Mouse (Mus musculus): ENCODE measurements at regions not wholly inside any gene's neighbourhood (a gene's known extent, or its start where the extent isn't known, plus 50 kb on each side); places are given as distances from the start of the nearest gene placed in this dataset.

DNA sequence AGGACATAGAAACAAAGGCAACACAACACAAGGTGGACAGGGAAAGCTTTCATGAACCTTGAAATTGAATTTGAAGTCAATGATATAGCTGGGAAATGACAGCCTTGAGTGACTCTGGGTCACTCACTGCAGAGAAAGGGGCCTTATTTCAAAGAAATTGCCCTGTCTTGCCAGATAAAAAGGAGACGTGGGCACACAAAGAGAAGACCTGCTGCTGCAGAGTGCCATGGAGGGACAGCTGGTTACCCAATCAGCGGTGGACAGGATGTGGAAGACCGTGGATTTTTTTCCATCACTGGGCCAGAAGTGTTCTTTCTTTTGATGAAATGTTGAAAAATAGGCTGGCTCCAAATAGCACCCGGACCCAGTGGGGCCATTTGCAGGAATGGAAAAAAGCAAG is 77.8 kb upstream of the Epha4 start:
- no peaks in the 10 kb centered on the region for H3K27me3 ChIP-seq
- no peak overlapping the region for H3K4me2 ChIP-seq
- no peaks in the 10 kb centered on the region for H3K4me1 ChIP-seq (replicated peaks)
- no peak overlapping the region for H3K27ac ChIP-seq (replicated peaks)
- H3K36me3 ChIP-seq: no peaks in the 10 kb centered on the region
- ATAC-seq (ENCODE audit: low FRiP score, low read depth): no peak
- no peak overlapping the region for H3K4me3 ChIP-seq
- H3K9me3 ChIP-seq: no peaks in the 10 kb centered on the region
- WGBS: 61% methylated on average over 4 of the region's 4 CpGs
- H3K9ac ChIP-seq: no peak overlapping the region

- ATAC-seq (ENCODE audit: low FRiP score, low read depth): no peak
- Histone ChIP-seq H3K9ac (no peak overlapping the region), H3K4me2 (no peak overlapping the region), H3K9me3 (no peaks in the 10 kb centered on the region), H3K36me3 (no peaks in the 10 kb centered on the region), H3K27ac (replicated peaks) (no peak overlapping the region), H3K4me3 (no peak overlapping the region), H3K4me1 (replicated peaks) (no peaks in the 10 kb centered on the region), H3K27me3 (no peaks in the 10 kb centered on the region)
- WGBS: 40% methylated on average over 7 of the region's 7 CpGs
Measured at GRCm38 (mm10) chr1:77592248-77592647, 77.4 kb upstream of the Epha4 start.

DNA sequence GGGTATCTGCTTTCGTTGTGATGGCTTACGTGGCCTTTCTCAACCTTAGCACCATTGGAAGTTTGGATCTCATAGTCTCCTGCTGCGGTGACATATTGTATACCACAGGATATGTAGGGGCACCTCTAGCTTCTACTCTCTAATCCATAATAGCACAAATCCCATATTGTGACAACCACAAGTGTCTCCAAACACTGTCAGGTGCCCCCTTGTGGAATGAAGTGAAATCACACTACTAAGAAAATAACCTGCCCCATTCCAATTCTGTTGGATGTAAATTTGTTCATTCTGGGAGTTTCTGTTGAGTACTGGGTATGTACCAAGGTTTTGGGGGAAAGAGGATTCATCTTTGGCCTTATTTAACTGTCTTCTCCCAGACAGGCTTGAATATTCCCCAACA is 74.5 kb upstream of the Epha4 start:
- H3K9ac ChIP-seq: no peak overlapping the region
- H3K4me2 ChIP-seq: no peak overlapping the region
- no peak for ATAC-seq (ENCODE audit: low FRiP score, low read depth)
- no peaks in the 10 kb centered on the region for H3K4me1 ChIP-seq (replicated peaks)
- no peak overlapping the region for H3K4me3 ChIP-seq
- H3K36me3 ChIP-seq: no peaks in the 10 kb centered on the region
- H3K9me3 ChIP-seq: no peaks in the 10 kb centered on the region
- 89% methylated on average over 3 of the region's 3 CpGs for WGBS
- no peak overlapping the region for H3K27ac ChIP-seq (replicated peaks)
- no peaks in the 10 kb centered on the region for H3K27me3 ChIP-seq

DNA sequence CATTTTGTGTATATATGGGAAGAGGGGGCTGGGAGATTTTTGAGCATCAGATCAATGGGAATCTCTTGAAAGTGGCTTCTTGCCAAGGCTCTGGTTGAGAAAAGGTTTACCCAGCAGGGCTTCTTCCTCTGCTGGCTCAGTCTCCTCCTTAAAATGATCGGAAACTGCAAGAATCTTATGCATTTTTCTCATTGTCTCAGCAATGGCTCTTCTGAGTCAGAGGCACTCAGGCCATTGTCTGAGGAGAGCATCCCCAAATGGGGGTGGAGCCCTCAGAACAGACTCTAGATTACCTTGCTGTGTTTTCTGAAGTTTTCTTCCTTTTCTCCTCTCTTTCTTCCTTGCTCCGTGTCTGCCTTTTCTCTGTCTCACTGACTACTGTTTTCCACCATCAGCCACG is 70.6 kb upstream of the Epha4 start:
- Histone ChIP-seq H3K4me2 (no peak overlapping the region), H3K36me3 (no peaks in the 10 kb centered on the region), H3K9ac (no peak overlapping the region), H3K27me3 (no peaks in the 10 kb centered on the region), H3K27ac (replicated peaks) (no peak overlapping the region), H3K9me3 (no peaks in the 10 kb centered on the region), H3K4me3 (no peak overlapping the region), H3K4me1 (replicated peaks) (no peaks in the 10 kb centered on the region)
- no peak for ATAC-seq (ENCODE audit: low FRiP score, low read depth)
- WGBS: 63% methylated on average over 3 of the region's 3 CpGs

GRCm38 (mm10) chr1:77568081-77568480 is 53.2 kb upstream of the Epha4 start:
- ATAC-seq (ENCODE audit: low FRiP score, low read depth): no peak
- H3K9ac ChIP-seq: no peak overlapping the region
- H3K36me3 ChIP-seq: no peaks in the 10 kb centered on the region
- no peak overlapping the region for H3K4me3 ChIP-seq
- WGBS: 81% methylated on average over 6 of the region's 6 CpGs
- H3K27ac ChIP-seq (replicated peaks): 0 out of 2 replicates have a peak overlapping the region, but pooled peaks have one; percentile 11
- H3K4me2 ChIP-seq: no peak overlapping the region
- H3K9me3 ChIP-seq: no peaks in the 10 kb centered on the region
- peaks cover 12% of the 10 kb centered on the region; the same call in 1 of the 2 replicates for H3K4me1 ChIP-seq (replicated peaks)
- no peaks in the 10 kb centered on the region for H3K27me3 ChIP-seq

DNA sequence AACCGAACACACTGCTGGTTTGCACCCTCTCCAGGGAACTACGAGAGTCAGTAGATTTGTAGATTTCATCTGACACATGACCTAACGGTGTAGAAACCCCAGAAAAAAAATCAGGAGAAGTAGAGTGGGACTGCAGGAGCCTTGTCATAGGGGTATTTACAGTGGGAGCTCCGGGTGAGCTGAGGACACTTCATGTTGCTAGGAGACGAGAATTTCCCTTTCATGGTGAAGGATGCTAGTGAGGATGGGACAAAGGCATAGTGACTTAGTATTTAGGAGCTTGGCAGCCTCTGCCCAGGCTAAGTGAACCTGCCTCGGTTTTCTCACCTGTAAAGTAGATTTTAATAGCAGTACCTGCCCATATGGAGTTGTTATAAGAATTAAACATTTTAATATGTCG is 52.8 kb upstream of the Epha4 start:
- Histone ChIP-seq H3K9me3 (no peaks in the 10 kb centered on the region), H3K4me1 (replicated peaks) (peaks cover 12% of the 10 kb centered on the region; the same call in 1 of the 2 replicates), H3K9ac (no peak overlapping the region), H3K27me3 (no peaks in the 10 kb centered on the region), H3K4me3 (no peak overlapping the region), H3K4me2 (no peak overlapping the region), H3K27ac (replicated peaks) (0 out of 2 replicates have a peak overlapping the region, but pooled peaks have one; percentile 11), H3K36me3 (no peaks in the 10 kb centered on the region)
- 47% methylated on average over 7 of the region's 7 CpGs for WGBS
- no peak for ATAC-seq (ENCODE audit: low FRiP score, low read depth)

Data from hindbrain, embryonic 15.5 days (tissue).